Mouse (Mus musculus): Measurements from ENCODE around the gene Tshz2. TPM values are rescaled to one million over a fixed set of nuclear protein-coding genes. Genes with fewer than 3 reads are reported as not detected.

Gene Tshz2
- polyA plus RNA-seq, 1 experiment from 2014 or later: not detected

GRCm38 (mm10) chr2:169747114-169747642 lies 114.4 kb downstream of the Tshz2 start:
- no peak overlapping the region for H3K4me3 ChIP-seq (ENCODE audit: inconsistent target)
- no peak overlapping the region for H3K27ac ChIP-seq
- no peaks in the 10 kb centered on the region for H3K79me2 ChIP-seq (ENCODE audit: inconsistent target)
- H3K36me3 ChIP-seq (ENCODE audit: inconsistent target): no peaks in the 10 kb centered on the region
- WGBS (ENCODE audit: missing documents): 90% methylated on average over 7 of the region's 7 CpGs

DNA sequence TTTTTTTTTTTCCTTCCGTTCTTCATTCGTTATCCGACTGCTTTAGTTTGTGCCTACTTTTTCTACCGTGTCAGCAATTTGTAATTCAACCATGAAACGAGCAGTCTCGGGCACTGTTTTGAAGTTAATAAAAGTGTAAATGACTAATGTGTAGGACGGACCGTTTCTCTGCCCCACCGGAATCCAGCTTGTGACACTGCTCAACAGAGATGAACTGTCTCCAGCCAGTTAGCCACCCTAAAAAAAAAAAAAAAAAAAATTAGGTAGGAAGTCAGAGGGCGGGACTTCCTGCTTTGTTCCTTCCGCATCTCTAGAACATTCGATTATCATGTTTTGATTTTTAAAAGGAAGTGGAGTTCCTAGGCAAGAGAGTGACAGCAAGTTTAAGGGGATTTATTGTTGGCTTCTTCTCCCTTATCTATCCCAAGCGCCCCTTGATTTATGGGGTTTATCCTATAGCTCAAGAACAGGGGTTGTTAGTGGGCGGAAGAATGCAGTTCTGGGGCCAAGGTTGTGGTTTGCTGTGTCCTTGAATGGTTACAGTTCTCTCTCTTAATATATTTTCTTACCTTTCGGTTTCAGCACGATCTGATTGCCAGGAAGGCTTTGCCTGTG lies 116.6 kb downstream of the Tshz2 start:
- Histone ChIP-seq H3K79me2 (ENCODE audit: inconsistent target) (no peaks in the 10 kb centered on the region), H3K36me3 (ENCODE audit: inconsistent target) (no peaks in the 10 kb centered on the region), H3K27ac (no peak overlapping the region), H3K4me3 (ENCODE audit: inconsistent target) (no peak overlapping the region)
- 54% methylated on average over 13 of the region's 16 CpGs for WGBS (ENCODE audit: missing documents)

- no peak overlapping the region for H3K27ac ChIP-seq
- no peaks in the 10 kb centered on the region for H3K79me2 ChIP-seq (ENCODE audit: inconsistent target)
- no peak overlapping the region for H3K4me3 ChIP-seq (ENCODE audit: inconsistent target)
- H3K36me3 ChIP-seq (ENCODE audit: inconsistent target): no peaks in the 10 kb centered on the region
- 88% methylated on average over 15 of the region's 15 CpGs for WGBS (ENCODE audit: missing documents)
Observed at GRCm38 (mm10) chr2:169750574-169751491, 118.0 kb downstream of the Tshz2 start.

- no peaks in the 10 kb centered on the region for H3K36me3 ChIP-seq (ENCODE audit: inconsistent target)
- H3K79me2 ChIP-seq (ENCODE audit: inconsistent target): no peaks in the 10 kb centered on the region
- no peak overlapping the region for H3K4me3 ChIP-seq (ENCODE audit: inconsistent target)
- 92% methylated on average over 9 of the region's 9 CpGs for WGBS (ENCODE audit: missing documents)
- H3K27ac ChIP-seq: no peak overlapping the region
Observed at GRCm38 (mm10) chr2:169752126-169752525, 119.3 kb downstream of the Tshz2 start.

DNA sequence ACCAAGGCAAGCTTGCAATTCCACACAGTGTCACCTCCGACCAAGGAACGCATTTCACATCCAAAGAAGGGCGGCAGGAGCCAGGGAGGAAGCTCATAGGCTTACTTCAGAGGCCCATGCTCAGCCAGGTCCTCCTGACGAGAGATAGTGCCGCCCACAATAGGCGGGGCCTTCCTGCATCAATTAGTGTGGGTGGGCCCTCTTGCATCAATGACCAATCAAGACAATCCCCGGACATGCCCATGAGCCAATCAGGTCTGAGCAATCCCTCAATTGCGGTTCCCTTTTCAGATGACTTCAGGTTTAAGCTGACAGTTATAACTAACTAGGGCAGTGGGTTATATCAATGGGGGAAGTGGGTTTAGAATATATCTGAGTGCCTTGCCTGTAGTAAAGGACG lies 120.6 kb downstream of the Tshz2 start:
- 86% methylated on average over 9 of the region's 9 CpGs for WGBS (ENCODE audit: missing documents)
- no peak overlapping the region for H3K4me3 ChIP-seq (ENCODE audit: inconsistent target)
- no peaks in the 10 kb centered on the region for H3K79me2 ChIP-seq (ENCODE audit: inconsistent target)
- no peaks in the 10 kb centered on the region for H3K36me3 ChIP-seq (ENCODE audit: inconsistent target)
- no peak overlapping the region for H3K27ac ChIP-seq

GRCm38 (mm10) chr2:169755091-169755490 lies 122.3 kb downstream of the Tshz2 start:
- Histone ChIP-seq H3K36me3 (ENCODE audit: inconsistent target) (no peaks in the 10 kb centered on the region), H3K27ac (no peak overlapping the region), H3K79me2 (ENCODE audit: inconsistent target) (no peaks in the 10 kb centered on the region), H3K4me3 (ENCODE audit: inconsistent target) (no peak overlapping the region)
- WGBS (ENCODE audit: missing documents): 87% methylated on average over 7 of the region's 7 CpGs

DNA sequence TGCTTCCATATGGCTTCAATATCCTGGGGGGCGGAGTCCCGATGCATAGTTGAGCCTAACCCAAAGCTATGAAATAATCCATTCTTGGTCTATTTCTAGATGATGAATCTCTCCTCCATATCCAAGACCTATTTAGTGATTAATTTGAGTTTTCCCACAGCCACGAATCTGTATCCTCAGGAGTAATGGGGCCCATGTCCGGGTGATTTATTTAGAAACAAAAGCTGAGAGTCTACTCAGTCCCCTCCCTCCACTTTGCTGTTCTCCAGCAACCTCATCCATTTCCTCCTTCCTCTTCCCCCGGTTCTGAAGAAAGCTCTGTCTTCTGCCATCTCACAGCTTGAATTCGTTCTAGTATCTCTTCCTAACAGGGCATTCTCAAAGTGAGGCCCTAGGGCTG lies 125.3 kb downstream of the Tshz2 start:
- Histone ChIP-seq H3K4me3 (ENCODE audit: inconsistent target) (no peak overlapping the region), H3K79me2 (ENCODE audit: inconsistent target) (no peaks in the 10 kb centered on the region), H3K27ac (no peak overlapping the region), H3K36me3 (ENCODE audit: inconsistent target) (no peaks in the 10 kb centered on the region)
- 50% methylated on average over 6 of the region's 6 CpGs for whole genome bisulfite sequencing (ENCODE audit: missing documents)

DNA sequence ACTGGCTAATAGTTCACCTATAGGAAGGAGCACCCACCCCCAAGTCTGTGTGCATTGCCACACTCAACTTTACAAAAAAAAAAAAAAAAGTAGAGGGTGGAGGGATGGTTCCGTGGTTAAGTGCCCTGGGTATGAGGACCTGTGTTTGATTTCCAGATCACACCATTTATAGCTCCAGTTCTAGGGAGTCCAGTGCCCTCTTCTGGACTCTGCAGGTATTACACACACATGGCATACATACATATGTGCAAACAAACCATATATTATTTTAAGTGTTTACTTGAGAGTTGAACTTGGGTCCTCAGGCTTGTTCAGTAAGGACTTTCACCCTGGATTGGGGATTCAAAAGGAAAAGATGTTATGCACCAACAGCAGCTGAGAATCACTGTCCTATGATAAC lies 127.3 kb downstream of the Tshz2 start:
- H3K79me2 ChIP-seq (ENCODE audit: inconsistent target): no peaks in the 10 kb centered on the region
- no peak overlapping the region for H3K27ac ChIP-seq
- no peak overlapping the region for H3K4me3 ChIP-seq (ENCODE audit: inconsistent target)
- whole genome bisulfite sequencing (ENCODE audit: missing documents): 100% methylated on average over 1 of the region's 1 CpGs
- H3K36me3 ChIP-seq (ENCODE audit: inconsistent target): no peaks in the 10 kb centered on the region

GRCm38 (mm10) chr2:169761726-169762125 lies 128.9 kb downstream of the Tshz2 start:
- Histone ChIP-seq H3K27ac (no peak overlapping the region), H3K4me3 (ENCODE audit: inconsistent target) (no peak overlapping the region)
- WGBS (ENCODE audit: missing documents): 56% methylated on average over 3 of the region's 3 CpGs

DNA sequence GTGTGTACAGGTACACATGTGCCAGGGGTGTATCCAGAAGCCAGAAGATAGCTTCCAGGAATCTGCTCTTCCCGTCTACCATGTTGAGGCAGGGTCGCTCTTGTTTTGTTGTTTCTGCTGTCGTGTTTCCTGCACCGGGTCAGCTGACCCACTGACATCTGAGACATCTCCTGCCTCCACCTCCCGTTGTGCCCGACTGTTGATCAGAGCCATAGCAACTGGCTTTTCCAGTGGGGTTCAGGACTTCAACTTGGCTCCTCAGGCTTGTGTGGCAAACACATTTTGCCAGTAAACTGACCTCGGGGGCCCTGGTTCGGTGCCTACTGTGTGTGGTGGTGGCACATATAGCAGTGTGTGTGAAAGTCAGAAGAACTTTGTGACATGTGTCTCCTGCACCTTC lies 129.5 kb downstream of the Tshz2 start:
- Histone ChIP-seq H3K79me2 (ENCODE audit: inconsistent target) (no peaks in the 10 kb centered on the region), H3K36me3 (ENCODE audit: inconsistent target) (no peaks in the 10 kb centered on the region), H3K27ac (no peak overlapping the region), H3K4me3 (ENCODE audit: inconsistent target) (no peak overlapping the region)
- 87% methylated on average over 8 of the region's 8 CpGs for WGBS (ENCODE audit: missing documents)

More at GRCm38 (mm10) chr2:169761726-169762125, 128.9 kb downstream of the Tshz2 start:
- Histone ChIP-seq H3K36me3 (ENCODE audit: inconsistent target) (no peaks in the 10 kb centered on the region), H3K79me2 (ENCODE audit: inconsistent target) (no peaks in the 10 kb centered on the region)

GRCm38 (mm10) chr2:169763716-169764115 lies 130.9 kb downstream of the Tshz2 start:
- Histone ChIP-seq H3K36me3 (ENCODE audit: inconsistent target) (no peaks in the 10 kb centered on the region), H3K4me3 (ENCODE audit: inconsistent target) (no peak overlapping the region)
- WGBS (ENCODE audit: missing documents): 93% methylated on average over 8 of the region's 8 CpGs

GRCm38 (mm10) chr2:169766247-169766646 lies 133.4 kb downstream of the Tshz2 start:
- Histone ChIP-seq H3K4me3 (ENCODE audit: inconsistent target) (no peak overlapping the region), H3K36me3 (ENCODE audit: inconsistent target) (no peaks in the 10 kb centered on the region), H3K27ac (no peak overlapping the region), H3K79me2 (ENCODE audit: inconsistent target) (no peaks in the 10 kb centered on the region)
- WGBS (ENCODE audit: missing documents): 91% methylated on average over 8 of the region's 8 CpGs

More at GRCm38 (mm10) chr2:169763716-169764115, 130.9 kb downstream of the Tshz2 start:
- Histone ChIP-seq H3K79me2 (ENCODE audit: inconsistent target) (no peaks in the 10 kb centered on the region), H3K27ac (no peak overlapping the region)

- no peaks in the 10 kb centered on the region for H3K79me2 ChIP-seq (ENCODE audit: inconsistent target)
- no peak overlapping the region for H3K4me3 ChIP-seq (ENCODE audit: inconsistent target)
- H3K36me3 ChIP-seq (ENCODE audit: inconsistent target): no peaks in the 10 kb centered on the region
- no peak overlapping the region for H3K27ac ChIP-seq
- WGBS (ENCODE audit: missing documents): 94% methylated on average over 3 of the region's 3 CpGs
Observed at GRCm38 (mm10) chr2:169767281-169767680, 134.5 kb downstream of the Tshz2 start.

GRCm38 (mm10) chr2:169775078-169775477 lies 142.3 kb downstream of the Tshz2 start:
- WGBS (ENCODE audit: missing documents): 87% methylated on average over 4 of the region's 4 CpGs

GRCm38 (mm10) chr2:169777242-169777641 lies 144.4 kb downstream of the Tshz2 start:
- Histone ChIP-seq H3K79me2 (ENCODE audit: inconsistent target) (no peaks in the 10 kb centered on the region), H3K4me3 (ENCODE audit: inconsistent target) (no peak overlapping the region), H3K36me3 (ENCODE audit: inconsistent target) (no peaks in the 10 kb centered on the region), H3K27ac (no peak overlapping the region)
- WGBS (ENCODE audit: missing documents): 66% methylated on average over 4 of the region's 4 CpGs

More at GRCm38 (mm10) chr2:169775078-169775477, 142.3 kb downstream of the Tshz2 start:
- no peak overlapping the region for H3K27ac ChIP-seq
- H3K36me3 ChIP-seq (ENCODE audit: inconsistent target): no peaks in the 10 kb centered on the region
- H3K4me3 ChIP-seq (ENCODE audit: inconsistent target): no peak overlapping the region
- no peaks in the 10 kb centered on the region for H3K79me2 ChIP-seq (ENCODE audit: inconsistent target)
